Mouse (Mus musculus): Measurements from ENCODE around the gene Tbc1d2.
A peak's percentile ranks its signal among the peaks of the same experiment; 100 is the strongest.

Gene Tbc1d2

GRCm38 (mm10) chr4:46650086-46650753, at the start of gene Tbc1d2:
Gene Tbc1d2 (minus strand): TSS chr4:46650209.
- DNase-seq (ENCODE audit: low spot score) = peak; percentile 71

- DNase-seq (ENCODE audit: low spot score) = no peak
Observed at GRCm38 (mm10) chr4:46696467-46696866, 46.5 kb upstream of the Tbc1d2 start.

DNA sequence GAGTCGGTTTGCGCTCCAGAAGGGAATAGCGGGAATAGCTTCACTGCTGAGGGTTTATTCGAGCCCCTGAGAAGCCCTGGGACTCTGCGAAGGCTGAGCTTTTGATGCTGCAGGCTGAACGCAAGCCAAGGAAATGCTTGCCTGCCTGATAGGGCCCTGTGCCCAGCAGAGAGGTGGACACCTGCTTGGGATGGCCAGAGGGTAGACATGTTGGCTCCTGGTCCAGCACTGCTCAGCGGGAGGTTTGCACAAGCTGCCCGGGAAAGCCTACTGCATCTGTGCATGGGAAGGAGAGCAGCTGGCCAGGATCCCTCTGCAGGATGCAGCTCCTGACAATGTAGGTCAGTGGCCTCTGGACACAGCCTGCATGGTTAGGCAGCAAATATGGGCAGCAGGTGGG, 40.6 kb upstream of the Tbc1d2 start:
- no peak for DNase-seq (ENCODE audit: low spot score)

DNA sequence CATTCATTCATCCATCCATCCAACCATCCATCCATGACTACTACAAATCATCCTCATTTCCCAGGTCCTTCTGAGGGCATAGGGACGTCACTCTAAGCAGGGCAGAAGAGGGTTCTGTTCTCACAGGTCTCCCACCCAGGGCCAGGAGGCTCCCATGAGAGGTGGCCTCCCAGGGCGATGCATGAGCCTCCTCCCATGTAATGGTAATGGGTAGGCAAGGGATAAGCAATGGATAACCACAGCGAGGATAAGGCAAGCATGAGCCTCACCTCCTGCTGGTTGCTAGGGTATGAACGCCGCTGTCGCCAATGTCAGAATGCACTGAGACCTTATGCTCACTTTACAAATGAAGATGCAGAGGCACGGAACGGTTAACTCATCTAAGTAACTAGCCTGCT, 40.0 kb upstream of the Tbc1d2 start:
- no peak for DNase-seq (ENCODE audit: low spot score)

- peak; percentile 33 for DNase-seq (ENCODE audit: low spot score)
Observed at GRCm38 (mm10) chr4:46689397-46690022, 39.5 kb upstream of the Tbc1d2 start.

DNA sequence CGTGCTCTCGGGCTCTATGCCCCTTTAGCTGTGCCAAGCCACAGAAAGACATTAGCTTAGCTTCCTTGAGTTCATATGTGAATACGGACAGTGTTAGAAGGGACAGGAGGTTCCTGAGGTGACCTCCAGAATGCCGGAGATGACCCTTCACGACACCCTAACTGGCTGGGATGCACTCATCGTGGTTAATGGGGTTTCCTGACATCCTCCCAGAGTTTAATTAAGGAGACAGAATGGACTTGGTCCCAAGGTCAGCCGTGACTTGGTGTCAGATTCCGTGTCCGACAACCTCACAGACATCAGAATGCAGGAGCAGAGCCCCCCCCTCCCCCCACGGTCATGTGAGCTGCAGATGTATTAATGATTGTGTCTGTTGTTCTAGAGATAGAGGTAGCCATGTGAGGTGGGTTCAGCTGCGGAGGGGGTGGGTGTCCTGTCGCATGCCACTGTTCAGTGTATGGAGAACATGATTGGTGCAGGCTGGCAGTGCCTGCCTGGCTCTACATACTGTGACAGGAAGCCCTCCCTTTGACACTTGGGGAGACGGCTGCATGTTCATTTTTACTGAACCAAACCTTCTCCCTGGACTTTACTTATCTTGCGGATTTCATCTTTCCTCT, 38.3 kb upstream of the Tbc1d2 start:
- no peak for DNase-seq (ENCODE audit: low spot score)

DNA sequence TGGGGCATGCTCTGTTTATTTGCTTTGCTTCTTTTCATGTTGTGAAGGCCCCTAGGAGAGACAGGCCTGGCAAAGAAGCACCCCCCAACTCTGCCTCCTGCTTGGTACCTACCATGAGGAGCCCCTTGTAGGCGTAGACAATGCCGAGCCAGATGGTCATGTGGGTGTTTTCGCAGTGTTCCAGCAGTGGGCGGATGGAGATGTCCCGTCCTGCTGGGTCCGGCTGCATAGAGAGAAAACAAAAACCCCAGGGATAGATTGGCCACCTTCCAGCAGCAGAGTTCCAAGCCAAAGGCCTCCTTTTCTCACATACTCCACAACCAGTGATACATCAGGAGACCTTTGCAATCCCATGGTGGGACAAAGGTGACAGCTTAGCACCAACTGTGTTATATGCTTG, 34.2 kb upstream of the Tbc1d2 start:
- DNase-seq (ENCODE audit: low spot score) = no peak

GRCm38 (mm10) chr4:46676646-46677045, 26.6 kb upstream of the Tbc1d2 start:
- DNase-seq (ENCODE audit: low spot score) = no peak

DNA sequence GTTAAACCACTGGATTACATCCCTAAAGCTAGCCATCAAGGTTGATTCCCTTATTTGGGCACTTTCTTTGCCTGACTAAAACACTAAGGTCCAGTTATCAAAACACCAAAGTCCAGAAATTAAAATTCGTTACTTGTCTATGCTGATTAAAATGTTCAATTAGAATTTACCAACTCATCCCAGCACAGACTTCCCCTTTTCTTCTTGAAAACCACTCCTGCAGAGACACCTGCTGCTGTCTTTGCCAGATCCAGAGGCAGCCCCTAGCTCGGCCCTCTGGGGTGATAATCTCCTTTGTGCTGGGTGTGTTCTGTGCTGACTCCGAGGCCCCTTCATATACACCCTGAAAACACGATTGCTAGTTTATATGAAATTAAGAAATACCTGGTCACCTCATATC, 26.0 kb upstream of the Tbc1d2 start:
- DNase-seq (ENCODE audit: low spot score) = no peak

DNA sequence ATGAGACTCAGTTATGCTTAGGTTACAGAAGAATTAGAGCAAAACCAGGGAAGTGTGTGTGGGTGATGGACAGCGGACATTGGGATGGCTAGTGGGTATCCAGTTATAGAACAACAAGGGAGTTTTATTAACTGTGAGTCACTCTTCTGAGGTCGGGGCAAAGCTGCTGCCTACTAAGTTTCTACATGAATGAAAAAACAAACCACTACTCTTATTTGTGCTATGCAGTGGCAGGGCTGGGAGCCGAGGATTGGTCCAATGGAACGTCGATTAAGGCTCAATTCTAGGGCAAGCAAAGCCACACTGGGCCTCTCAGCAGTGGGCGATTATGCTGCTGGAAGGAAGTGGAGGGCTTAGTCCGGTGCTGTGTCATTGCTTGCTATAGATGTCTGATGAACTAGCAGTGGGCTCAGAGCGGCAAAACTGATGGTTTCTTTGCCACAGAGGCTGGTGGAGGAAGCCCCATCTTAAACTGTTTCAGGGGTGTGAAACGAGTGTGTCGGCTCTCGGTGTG, 25.3 kb upstream of the Tbc1d2 start:
- no peak for DNase-seq (ENCODE audit: low spot score)

DNA sequence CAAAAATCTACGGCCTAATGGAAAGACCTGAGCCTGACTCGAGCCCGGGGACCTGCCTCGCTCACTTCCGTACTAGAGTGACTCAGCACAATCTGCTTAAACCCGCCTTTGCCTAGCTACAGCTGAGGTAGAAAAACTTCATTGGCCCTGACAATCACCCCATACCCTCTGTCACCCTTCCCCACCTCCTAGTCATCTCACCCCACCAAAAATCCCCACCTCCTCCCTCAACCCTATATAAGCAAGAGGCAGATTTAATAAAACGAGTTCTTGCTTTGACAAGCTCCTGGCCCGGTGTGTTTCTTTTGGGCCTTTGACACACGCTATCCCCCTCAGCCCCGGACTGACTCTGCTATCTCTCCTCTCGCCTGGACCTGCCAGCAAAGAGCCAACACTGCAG, 18.6 kb upstream of the Tbc1d2 start:
- no peak for DNase-seq (ENCODE audit: low spot score)

GRCm38 (mm10) chr4:46666420-46666819, 16.4 kb upstream of the Tbc1d2 start:
- no peak for DNase-seq (ENCODE audit: low spot score)

- no peak for DNase-seq (ENCODE audit: low spot score)
Observed at GRCm38 (mm10) chr4:46665371-46665774, 15.4 kb upstream of the Tbc1d2 start.

DNA sequence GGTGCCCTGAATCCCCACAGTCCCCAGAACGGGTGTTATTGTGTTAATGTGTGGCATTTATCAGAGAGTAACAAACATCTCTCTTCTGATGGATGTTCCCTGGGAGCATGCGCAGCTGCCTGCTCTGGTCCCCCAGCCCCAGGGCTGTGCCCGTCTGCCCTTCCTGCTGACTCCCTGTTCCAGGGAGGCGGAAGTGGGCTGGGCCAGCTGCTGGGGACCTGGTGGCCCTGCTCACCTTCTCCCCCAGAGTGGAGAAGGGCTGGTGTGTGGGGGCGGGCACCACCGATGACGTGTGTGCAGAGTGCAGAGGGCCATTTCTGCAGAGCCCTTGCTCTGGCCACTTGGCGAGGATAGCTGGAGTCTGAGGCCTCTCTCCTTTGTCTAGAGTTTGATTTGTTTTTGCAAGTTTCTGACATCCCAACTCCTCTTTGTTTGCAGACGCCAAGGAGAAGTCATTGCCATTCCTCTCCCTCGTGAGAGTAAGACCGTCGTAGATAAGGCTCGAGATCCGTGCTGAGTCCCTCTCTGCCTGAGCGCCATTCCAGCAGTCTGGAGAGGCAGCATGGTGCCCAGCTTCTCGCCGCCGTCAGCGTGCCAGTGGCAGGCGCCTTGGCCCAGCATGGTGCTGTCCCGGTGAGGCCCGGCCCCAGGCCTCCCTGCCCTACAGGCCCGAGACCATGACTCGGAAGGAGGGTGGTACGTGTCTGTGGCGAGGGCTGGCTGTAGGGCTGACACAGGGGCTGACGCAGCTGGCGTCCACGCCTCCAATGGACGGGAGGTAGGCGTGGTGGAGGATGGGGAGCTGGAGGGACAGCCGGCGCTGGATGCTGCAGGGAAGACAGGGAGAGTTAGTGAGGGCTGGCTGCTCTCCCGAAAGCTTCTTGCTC, 14.4 kb upstream of the Tbc1d2 start:
- no peak for DNase-seq (ENCODE audit: low spot score)

GRCm38 (mm10) chr4:46661433-46661832, 11.4 kb upstream of the Tbc1d2 start:
- DNase-seq (ENCODE audit: low spot score) = no peak

DNA sequence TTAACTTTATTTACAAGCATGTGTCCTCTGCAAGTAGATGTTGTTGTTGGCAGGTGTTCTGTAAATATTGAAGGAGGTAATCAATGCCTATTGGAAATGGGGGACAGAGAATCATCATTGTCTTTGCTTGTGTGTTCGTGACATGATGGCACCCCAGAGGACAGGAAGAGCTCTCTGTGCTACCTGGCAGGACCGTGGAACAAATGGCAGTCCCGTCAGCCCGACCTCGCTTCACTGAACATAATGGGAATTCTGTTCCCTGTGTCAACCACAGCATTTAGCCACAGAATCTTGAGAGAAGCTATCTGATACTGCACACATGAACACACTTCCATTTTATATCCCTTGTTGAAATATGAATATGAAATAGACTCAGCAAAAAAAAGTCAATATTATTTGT, 8.9 kb upstream of the Tbc1d2 start:
- DNase-seq (ENCODE audit: low spot score) = no peak

- DNase-seq (ENCODE audit: low spot score) = peak; percentile 52
Observed at GRCm38 (mm10) chr4:46657116-46657515, 7.1 kb upstream of the Tbc1d2 start.

DNA sequence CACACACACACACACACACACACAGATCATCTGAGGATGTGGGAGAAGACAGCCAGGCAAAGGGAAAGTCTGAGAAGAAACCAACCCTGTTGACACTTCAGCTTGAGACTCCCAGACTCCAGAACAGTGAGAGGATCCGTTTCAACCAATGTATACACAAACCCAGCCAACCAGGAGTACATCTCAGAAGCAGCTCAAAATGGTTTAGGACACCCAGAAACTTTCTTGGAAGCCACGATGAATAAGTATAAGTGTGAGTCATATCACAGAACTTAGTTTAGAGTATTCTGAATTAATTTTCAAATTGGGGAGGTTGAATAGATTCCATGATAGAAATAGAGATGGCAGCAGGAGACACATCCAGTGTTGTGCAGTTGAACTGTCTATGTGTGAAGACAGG, 5.9 kb upstream of the Tbc1d2 start:
- no peak for DNase-seq (ENCODE audit: low spot score)

DNA sequence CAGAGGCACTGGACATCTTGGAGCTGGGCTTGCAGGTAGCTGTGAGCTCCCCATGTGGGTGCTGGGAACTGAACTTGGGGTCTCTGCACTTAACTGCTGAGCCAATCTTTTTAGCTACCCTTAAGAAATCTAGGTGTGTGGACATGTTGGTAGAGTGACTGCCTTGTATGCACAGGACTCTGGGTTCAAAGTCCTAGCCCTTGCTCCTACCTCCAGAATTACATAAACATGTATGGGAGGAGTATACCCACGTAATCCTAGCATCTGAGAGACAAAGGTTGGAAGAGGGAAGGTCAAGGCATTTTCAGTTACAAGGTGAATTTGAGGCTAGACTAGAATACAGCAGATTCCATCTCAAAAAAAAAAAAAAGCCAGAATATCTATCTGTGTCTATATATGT, 5.3 kb upstream of the Tbc1d2 start:
- no peak for DNase-seq (ENCODE audit: low spot score)

- DNase-seq (ENCODE audit: low spot score) = no peak
Observed at GRCm38 (mm10) chr4:46649161-46649560, 848 bp downstream of the Tbc1d2 start.

GRCm38 (mm10) chr4:46643676-46644112, 6.3 kb downstream of the Tbc1d2 start:
- no peak for DNase-seq (ENCODE audit: low spot score)

- DNase-seq (ENCODE audit: low spot score) = no peak
Observed at GRCm38 (mm10) chr4:46642924-46643675, 6.9 kb downstream of the Tbc1d2 start.

Data from urinary bladder, postnatal 10 days (tissue).